Mouse (Mus musculus) liver, embryonic 14.5 days (tissue): ENCODE results near the gene Cgrrf1.

Experiments used
- CTCF ChIP-seq: IDR thresholded peaks from 2 replicates; pipeline ENCODE4 v1.5.1; 2016; ENCODE audit warnings: antibody characterized with exemption, low read depth, control low read depth
- EP300 ChIP-seq: IDR thresholded peaks from 2 replicates; pipeline ENCODE4 v1.6.1; 2016; ENCODE audit warnings: antibody characterized with exemption, low read depth

DNA sequence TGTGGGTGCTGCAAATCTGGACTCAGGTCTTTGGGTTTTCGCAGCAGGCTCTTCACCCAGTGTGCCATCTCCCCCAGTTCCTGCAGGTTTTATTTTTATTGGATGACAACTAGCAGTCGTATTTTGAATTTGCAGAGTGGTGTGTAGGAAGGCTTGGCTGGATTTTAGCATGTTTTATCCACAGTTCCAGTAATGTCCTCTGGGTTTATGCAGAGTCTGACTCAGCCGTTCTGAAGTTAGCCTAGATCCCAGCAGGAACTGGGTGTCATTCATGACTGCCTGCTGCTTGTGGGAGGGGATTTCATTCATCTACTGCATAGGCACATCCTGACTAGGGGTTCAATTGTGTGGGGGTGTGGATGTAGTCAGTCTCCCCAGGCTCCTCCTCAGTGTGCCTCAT lies 66.7 kb downstream of the Cgrrf1 start:
- no peak for TF ChIP-seq CTCF
- TF ChIP-seq EP300 = no peak
